Mouse (Mus musculus): ENCODE measurements around the gene Lrrc23.

The Lrrc23 gene

DNA sequence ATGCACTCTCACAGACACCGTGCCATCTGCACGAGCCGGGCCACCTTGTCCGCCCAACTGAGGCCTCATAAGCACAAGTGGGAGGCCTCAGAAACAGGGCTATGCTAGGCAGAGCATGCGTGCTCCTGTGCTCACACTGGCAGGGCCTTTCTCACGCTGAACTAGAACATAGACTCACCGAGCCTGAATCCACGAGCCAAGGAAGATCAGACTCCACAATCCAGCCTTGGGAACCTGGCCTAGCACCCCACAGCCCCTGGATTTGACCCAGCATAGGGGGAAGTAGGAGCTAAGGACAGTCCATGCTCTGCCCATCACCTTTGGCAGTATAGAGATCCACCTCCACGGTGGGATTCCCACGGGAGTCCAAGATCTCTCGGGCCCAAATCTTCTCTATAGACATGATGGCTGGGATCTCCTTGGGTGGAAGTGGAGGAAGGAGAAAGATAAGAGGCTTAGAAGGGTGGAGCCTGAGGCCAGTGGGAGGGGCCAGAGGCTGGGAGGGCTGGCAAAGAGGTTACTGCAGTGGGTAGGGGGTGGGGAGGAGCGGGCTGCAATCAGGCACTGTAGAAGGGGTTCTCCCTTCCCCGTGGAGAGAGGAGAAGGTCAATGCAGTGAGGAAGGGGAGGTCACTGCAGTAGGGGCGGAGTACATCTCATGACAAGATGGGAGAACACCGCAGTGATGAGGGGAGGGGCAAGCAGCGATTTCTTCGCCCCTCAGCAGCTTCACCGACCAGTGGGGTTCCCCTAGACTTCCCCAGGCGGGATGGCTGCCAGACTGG, 11.4 kb downstream of the Lrrc23 start:
- no peak for DNase-seq (ENCODE audit: low spot score in 2 of 2)

GRCm38 (mm10) chr6:124767536-124767919, 12.0 kb downstream of the Lrrc23 start:
- DNase-seq (ENCODE audit: low spot score in 2 of 2), result no peak

- no peak for DNase-seq (ENCODE audit: low spot score in 2 of 2)
Measured at GRCm38 (mm10) chr6:124765951-124766350, 13.6 kb downstream of the Lrrc23 start.

- DNase-seq (ENCODE audit: low spot score in 2 of 2), result peak; percentile 77 to 87
Measured at GRCm38 (mm10) chr6:124759259-124759658, 20.3 kb downstream of the Lrrc23 start.

- no peak for DNase-seq (ENCODE audit: low spot score in 2 of 2)
Measured at GRCm38 (mm10) chr6:124758849-124759232, 20.7 kb downstream of the Lrrc23 start.

DNA sequence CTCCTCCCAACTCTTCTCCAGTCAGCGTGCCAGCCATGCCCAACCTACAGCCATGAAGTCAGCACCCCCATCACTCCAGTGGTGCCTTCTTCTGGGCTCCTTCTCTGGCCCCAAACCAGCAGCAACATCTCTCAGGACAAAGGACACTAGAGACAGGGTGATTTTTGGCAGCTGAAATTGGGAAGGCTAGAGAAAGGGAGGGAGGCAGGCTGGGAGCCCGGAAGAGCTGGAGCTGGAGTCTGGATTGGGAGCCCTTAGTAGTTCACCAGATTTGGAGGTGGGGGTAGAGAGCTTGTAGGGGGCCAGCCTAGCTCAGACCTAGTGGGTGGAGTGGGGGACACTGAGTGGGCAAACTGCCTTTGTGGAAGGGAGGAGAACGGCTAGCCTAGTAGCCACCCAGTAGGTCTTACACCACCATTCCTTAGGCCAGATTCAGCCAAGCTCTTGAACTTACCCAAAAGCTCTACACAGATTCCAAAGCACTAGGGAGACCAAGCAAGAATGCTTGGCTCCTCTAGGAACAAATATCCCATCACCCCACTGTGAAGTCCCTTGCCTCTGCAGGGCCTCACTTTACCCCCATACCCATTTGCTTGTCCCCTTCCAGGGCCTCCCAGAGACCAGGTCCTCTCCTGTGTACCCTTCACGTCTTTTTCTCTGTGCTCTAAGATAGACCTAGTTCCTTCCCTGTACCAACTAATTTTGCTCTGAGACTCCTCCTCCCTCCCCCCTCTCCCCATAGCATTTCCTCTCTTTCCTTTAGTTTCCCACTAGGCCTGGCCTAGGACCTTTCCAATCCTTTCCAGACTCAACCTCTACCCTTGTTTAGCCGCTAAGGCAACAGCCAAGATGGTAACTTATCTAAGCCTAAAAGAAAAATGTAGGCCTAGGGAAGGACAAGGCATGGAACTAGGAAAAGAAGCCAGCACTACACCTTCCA, 21.3 kb downstream of the Lrrc23 start:
- no peak for DNase-seq (ENCODE audit: low spot score in 2 of 2)

- DNase-seq (ENCODE audit: low spot score in 2 of 2), result no peak
Measured at GRCm38 (mm10) chr6:124757351-124757880, 22.1 kb downstream of the Lrrc23 start.

GRCm38 (mm10) chr6:124756652-124757350, 22.7 kb downstream of the Lrrc23 start:
- peak in 1 of 2 experiments; percentile 24 for DNase-seq (ENCODE audit: low spot score in 2 of 2)

DNA sequence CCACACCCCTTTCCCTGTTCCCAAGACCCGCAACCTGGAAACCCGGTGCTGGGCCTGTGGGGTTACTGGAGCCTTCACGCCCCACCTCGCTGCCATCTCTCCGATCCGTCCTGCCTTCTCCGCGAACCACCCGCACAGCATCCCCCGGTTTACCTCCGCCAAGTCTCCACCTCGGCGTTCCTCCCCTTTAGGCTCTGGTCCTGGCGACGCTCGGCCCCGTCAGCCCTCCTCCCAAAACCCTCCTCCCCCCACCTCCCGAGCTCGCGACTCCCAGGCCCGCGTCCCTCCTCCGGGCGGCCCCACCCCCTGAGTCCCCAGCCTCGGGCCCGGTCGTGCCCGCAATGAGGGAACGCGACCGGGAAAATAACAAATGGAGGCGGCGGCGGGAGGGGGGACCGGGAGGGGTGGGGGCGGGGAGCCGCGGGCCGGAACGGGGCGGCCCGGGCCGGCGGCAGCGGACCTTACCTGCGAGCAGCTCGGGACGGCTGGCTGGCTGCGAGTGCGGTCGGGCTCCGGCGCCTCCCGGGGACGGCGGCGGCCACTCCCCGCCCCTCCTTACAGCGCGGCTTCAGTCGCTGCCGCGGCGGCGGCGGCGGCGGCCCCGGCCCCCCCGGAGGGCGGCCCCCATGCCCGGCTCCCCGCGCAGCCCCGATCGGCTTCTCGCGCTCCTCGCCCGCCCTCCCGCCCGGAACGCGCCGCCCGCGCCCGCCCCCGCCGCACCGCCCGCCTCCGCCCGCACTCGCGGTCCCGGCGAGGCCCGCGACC, 23.5 kb downstream of the Lrrc23 start, which contains the start of the genes Gm45234 and Atn1:
Gene Gm45234 (minus strand): TSS at position 191 of the 765 bp plus-strand sequence.
Gene Atn1 (minus strand): TSS at position 694 of the 765 bp plus-strand sequence.
- DNase-seq (ENCODE audit: low spot score in 2 of 2), result no peak

GRCm38 (mm10) chr6:124755306-124755705, 24.2 kb downstream of the Lrrc23 start:
- no peak for DNase-seq (ENCODE audit: low spot score in 2 of 2)

- DNase-seq (ENCODE audit: low spot score in 2 of 2), result no peak
Measured at GRCm38 (mm10) chr6:124753861-124754260, 25.7 kb downstream of the Lrrc23 start.

DNA sequence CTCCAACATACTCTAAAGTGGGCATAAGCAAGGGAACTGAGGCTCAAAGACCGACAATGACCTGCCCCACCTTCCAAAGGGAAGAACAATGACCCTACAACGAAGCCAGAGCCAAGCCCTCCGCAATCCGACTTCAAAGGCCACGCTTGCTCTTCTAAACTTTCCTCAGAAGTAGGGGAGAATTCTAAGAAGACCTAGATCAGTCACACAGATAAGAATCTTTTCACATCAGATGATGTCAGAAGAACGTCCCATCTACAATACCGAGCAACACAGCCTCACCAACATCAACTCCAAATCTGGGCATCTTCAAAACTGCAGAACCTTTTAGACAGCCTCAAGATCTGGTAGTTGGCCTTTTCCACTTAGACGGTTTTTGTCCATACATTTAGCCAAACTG, 29.1 kb downstream of the Lrrc23 start:
- DNase-seq (ENCODE audit: low spot score in 2 of 2), result no peak

- DNase-seq (ENCODE audit: low spot score in 2 of 2), result no peak
Measured at GRCm38 (mm10) chr6:124746654-124747632, 32.6 kb downstream of the Lrrc23 start.

DNA sequence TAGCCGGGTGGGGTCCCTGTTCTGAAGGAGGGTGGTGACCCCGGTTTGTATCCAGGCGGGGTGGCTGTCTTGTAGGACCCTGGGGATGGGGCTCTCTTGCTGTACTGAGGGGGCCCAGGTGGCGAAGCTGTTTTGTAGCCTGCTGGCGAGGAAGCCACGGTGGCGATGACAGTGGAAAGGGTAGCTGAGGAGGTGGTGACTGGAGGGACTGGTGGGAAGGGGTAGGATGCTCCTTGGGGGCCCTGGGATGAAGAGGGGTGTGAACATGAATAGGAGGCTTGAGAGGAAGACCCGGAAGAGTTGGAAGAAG, 33.3 kb downstream of the Lrrc23 start:
- no peak for DNase-seq (ENCODE audit: low spot score in 2 of 2)

- DNase-seq (ENCODE audit: low spot score in 2 of 2), result peak; percentile 93 to 95
Measured at GRCm38 (mm10) chr6:124745490-124746295, 33.8 kb downstream of the Lrrc23 start.

- no peak for DNase-seq (ENCODE audit: low spot score in 2 of 2)
Measured at GRCm38 (mm10) chr6:124744755-124745321, 34.7 kb downstream of the Lrrc23 start.

DNA sequence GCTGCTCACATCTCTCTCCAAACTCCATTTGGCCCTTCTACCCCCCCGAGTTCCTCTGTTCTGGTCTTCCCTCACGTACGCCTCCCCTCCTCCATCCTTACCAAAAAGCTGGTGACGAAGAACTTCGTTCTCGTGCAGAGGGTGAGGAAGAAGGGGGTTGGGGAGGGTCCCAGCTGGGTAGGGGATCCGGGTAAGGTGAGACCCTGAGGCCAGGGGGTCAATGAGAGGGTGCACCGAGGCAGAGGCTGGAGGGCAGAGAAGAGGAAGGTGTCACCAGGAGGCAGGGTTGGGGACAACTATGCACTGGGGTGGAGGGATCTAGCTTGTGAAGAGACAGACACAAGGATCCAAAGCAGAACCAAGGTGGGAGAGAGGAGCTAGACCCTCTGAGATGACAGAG, 35.9 kb downstream of the Lrrc23 start:
- DNase-seq (ENCODE audit: low spot score in 2 of 2), result no peak

- no peak for DNase-seq (ENCODE audit: low spot score in 2 of 2)
Measured at GRCm38 (mm10) chr6:124742839-124743514, 36.5 kb downstream of the Lrrc23 start.
